Mouse (Mus musculus) thymus, adult 18-20 months (tissue): Measurements from ENCODE around the gene Fryl.
"Not testable (repeated sequence)": the region's sequence is repeated elsewhere in the genome, so short reads cannot be mapped to it uniquely, and the experiment has no call there.

ENCODE experiments used
- DNase-seq, 2 experiments: peaks; one replicate each; pipeline ENCODE4 v3.0.0; 2022; ENCODE audit warnings: mixed read lengths in 2 of 2

Gene Fryl

DNA sequence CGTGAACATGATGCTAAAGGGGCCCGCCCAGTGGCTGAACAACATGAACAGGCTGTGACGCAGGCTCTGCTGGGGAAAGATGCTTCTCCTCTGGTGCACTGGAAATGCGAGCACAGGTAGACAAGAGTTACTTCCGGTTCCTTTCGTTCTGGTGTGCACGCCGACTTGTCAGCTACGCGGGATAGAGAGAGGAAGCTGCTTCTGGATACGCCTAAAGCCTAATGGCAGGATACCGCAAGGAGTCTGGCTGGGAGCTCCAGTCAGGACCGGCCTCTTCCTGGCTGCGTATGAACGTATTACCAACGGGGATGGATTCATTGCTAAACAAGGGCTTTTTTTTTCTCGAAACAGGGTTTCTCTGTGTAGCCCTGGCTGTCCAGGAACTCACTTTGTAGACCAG, 167.3 kb downstream of the Fryl start:
- DNase-seq, result no peak

DNA sequence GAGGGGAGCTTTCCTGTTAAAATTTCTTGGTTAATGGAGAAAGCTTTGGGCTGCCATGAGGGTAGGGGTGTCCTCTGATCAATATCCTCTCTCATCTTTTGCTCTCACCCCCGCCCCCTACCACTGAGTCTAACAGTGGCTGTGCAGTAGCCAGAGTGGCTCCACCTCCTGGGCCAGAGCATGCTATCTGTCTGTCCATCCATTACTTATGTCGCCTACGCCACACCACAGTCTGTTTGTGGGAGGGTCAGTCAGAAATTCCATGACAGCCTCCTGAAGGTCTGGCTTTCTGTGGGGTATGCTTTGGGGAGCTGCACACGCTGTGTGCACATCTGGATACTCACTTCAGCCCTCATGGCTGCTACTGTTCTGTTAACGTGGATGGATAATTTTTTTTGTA, 174.9 kb downstream of the Fryl start:
- DNase-seq, result no peak

DNA sequence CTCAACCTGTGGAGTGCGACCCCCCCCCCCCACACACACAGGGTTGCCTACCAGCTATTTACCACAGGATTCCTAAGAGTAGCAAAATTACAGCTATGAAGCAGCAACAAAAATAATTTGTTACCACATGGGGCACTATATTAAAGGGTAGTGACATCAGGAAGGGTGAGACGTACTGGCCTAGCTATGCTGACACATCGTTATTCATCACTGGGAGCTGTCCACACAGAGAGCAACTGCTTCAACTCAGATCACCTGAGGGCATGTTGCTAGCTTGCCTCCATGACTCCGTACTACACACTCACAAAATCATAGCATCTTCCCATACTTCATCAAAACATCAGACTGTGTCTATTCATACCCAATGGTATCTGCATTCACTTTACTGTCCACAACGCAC, 176.6 kb downstream of the Fryl start:
- DNase-seq, result no peak

DNA sequence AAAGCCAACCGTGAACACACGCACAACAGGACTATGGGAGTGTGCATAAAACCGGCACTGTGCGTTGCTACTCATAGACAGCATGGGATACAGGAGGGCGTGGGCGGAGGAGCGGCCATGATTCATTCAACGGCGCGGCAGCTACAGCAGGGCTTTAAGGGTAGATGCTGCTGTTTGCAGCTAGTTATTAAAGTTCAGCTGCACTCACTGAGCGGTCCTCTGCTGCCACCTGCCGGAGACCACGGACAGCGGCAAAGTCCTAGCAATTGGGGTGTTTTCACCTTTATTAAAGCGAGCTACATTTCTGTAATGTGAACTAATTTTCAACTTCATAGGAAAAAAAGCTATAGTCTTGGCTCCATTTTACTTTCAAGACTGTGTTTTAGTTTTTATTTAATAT, 185.1 kb downstream of the Fryl start:
- peak in 1 of 2 experiments; percentile 25 for DNase-seq

DNA sequence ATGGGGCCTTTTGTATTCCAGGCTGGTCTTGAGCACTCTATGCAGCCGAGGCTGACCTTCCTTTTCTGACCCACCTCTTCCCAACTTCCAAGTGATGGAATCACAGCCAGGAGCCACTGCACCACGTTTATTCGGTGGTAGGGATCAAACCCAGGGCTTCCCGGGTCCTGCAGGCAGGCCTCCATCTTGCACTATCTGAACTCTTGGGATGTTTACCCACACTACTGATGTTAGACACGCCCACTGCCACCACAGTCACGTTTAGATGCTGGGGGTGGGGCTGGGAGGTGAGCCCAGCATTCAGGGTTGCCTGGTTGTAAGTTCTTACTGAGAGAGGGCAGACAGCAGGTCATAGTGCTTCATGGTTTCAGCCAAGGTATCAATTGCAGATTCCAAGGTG, 189.5 kb downstream of the Fryl start:
- no peak for DNase-seq

DNA sequence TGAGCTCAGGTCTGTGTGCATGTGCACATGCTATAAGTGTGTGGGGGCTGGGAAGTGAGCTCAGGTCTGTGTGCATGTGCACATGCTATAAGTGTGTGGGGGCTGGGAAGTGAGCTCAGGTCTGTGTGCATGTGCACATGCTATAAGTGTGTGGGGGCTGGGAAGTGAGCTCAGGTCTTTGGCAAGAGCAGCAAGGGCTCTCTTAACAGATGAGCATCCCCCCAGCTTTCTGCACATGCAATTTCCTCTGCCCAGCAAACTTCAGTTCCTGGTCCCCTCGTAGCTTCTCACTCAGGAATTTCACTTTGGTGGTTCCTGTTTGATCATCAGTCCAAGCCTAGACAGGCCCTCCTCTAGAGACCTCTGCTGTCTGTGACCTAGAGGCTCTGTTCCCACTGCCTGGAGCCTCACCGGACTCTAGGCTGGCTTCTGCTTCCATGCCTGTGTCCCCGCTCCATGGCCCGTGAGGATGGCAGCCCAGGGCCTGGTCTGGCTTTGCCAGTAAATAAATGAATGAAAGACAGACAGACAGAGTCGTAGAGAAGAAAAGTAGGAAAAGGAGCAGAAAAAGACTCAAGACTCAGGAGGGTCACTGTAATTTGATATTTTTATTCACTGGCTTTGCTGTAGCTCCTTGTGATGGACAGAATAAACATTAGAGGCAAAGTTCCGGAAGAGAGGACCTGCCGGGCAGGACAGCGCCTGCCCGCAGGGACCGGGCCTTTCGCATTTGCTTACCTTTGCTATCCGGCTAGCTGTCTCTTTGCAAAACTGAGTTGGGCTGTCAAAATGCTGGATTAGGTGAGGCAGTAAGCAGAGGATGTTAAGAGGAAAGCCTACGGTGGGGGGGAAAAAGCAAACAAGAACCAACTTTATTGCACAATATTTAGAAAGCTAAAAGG, 192.4 kb downstream of the Fryl start:
- DNase-seq, result no peak

DNA sequence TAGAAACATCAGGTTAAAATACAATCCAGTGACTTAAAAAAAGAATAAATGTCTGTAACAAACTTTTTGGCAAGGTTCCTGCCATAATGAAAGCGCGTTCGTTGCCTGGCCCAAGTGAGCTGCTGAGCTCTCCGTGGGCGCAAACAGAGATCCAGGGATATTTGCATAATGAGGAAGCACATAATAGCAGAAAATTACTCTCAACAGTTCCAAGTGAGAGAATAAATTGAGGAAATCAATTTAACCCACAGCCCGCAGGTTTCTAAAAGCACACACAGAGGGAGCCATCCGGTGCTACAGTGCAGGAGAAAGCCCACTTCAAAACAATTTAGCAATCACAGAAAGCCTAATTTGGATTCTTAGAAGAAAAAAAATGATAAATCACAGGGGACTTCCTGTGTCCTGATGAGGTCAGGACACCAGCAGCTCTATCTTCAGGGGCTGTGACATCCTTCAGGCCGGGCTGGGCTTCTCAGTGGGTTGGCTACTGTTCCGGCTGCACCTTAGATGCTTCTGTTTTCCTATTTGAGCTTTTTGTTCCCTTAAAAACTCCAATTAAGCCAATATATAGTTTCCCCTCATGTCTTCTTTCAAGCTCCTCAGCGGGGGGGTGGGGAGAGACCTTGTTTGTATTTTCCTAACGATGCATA, 194.8 kb downstream of the Fryl start:
- DNase-seq, result no peak

DNA sequence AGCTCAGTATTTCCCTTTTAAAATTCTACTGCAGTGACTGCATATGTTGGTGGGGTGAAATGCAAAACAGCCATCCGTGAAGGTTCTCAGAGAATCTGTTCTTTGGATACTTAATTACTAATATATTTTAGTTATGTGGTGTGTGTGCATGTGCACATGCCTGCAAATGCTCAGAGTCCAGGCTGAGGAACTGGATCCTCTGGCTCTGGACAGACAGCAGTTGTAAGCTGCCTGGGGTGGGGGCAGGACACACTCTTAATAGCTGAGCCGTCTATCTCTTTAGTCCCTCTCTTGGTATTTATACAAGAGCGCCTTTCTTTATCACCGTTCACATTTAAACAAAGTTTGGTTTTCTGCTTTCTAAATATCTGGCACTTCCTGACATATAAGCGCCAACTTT, 199.5 kb downstream of the Fryl start:
- DNase-seq, result no peak

DNA sequence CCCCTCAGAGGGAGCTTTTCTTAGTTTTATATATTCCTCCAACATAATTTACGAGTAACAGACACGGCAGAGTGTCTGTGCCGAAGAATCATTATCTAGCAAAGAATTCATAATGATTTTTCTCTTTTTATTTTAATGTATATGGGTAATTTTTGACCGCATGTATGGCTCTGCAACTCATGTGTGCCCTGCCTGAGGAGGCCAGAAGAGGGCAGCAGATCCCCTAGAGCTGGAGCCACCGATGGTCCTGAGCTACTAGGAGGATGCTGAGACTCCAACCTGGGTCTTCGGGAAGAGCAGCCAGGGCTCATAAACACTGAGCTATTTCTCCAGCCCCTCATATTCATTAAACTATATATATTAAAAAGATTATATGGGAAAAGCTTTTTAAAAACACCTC, 200.0 kb downstream of the Fryl start:
- no peak for DNase-seq

DNA sequence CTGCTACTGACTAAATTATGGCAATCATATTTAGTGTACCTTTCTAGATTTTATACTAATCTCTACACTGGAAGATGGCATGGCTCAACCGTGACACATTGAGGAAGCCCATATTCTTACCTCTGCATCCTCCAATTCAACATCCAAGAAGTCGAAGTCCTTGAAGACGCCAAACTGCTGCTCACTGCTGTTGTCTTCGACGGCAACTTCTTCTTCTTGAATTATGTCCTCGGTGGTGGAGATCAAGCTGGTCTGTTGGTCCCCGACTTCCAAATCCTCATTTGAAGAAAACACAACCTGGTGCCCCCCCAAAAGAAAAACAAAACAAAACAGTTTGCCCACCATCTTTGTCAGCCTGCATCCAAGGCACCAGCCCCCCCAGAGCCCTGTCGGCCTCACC, 202.5 kb downstream of the Fryl start:
- DNase-seq, result no peak

DNA sequence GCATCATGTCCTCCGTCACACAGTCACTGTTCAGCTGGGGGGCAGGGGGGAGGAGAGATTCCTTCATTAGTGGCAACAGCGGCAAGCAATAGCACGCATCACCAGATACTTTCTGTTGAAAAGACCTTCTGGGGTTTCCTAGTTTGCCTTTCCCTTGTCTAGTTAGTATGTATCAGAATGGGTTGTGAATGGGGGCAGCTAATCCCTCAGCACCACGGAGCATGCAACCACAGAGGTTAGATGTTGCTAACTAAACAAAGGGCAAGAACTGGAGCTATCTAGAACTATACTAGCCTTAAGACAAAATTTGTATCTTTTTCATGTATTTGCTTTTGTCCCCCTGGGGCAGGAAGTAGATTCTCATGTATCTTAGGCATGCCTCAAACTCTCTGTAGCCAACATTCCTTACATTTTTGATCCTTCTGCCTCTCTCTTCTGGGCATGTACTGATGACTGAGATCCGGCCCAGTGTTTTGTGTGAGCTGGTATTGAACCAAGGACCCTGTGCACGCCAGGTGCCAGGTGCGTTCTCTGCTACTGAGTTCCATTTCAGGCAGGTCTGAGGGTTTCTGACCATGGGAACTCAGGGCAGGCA, 208.7 kb downstream of the Fryl start:
- no peak for DNase-seq

DNA sequence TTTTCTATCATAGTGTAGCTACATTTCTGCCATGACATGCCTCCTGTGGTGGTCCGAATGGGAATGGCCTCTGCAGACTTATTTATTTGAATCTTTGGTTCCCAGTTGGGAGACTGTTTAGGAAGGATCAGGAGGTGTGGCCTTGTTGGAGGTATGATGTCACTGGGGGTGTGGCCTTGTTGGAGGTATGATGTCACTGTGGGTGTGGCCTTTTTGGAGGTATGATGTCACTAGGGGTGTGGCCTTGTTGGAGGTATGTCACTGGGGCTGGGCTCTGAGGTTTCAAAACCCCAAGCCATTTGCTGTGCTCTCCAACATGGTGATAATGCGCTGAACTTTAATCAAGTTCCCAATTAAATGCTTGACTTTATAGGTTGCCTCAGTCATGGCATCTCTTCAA, 212.4 kb downstream of the Fryl start:
- DNase-seq, result no peak

DNA sequence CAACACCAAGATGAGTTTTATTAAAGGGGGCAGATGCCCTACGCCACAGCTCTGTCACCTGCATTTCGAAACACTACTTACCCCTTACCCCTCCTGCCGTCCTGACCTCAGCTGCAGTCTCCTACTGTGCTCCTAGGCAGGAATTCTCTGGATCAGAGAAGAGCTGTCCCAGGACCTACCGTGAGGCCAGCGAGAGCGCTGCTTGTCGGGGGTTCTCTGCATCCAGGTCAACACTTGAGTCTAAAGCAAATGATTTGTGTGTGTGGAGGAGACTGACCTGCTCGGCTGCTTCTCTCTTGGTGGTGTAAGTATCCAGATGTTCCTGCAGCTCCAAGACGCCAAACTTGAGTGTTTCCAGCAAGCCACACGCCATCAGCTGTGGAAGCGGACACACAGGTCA, 223.9 kb downstream of the Fryl start:
- DNase-seq, result no peak

DNA sequence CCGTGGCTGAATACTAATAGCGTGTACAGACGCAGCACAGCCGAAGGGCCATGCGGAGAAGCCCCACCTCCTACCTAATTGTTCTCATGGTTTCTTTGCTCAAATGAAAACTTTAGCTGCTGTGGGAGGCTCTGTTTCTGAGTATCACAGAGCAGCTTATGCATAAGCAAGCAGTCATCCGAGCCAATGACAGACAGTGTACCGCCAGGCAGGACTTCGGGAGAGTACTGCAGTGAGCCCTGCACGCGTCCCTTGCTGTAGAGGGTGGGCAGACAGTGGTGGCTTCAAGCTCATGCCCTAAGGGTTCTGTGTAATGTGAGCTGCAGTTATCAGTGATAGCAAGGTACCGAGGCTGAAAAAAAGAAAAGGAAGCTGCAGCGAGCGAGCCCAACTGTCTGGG, 227.8 kb downstream of the Fryl start:
- DNase-seq, result no peak

DNA sequence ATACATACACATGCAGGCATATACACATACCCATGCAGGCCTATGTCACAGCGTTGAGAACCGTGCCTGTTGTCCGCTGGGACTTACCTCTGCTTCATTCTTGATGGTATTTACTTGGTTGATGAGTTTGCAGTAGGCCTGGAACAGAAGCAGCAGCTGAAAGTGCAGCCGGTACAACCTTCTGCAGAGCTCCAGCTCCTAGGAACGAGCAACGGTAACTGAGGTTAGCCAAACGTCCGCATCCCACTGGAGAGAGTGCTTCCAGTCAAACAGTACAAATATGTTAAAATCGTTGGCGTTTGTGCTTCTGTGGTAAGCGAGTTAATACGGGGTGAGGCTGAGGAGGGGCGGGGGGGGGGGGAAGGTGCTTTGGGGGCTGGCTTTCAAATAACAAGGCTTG, 232.6 kb downstream of the Fryl start:
- DNase-seq, result no peak

DNA sequence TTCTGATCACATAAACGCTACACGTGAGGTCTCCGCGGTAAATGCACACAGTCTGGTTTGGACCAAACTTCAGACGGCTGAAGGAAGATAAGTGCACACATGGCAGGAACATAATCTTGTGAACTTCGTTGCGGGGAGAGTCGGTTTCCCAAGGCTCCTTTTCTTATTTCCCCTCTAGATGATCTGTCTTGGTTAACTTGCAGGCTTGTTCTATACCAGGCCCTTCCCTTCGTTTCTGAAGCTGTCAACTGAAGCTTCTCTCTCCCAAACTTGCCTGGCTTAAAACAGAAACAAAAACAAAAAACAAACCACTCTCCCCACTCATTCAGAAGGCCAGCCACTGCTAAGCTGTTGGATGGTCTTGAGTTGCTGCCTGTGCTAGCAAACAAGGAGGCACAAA, 241.7 kb downstream of the Fryl start:
- no peak for DNase-seq

DNA sequence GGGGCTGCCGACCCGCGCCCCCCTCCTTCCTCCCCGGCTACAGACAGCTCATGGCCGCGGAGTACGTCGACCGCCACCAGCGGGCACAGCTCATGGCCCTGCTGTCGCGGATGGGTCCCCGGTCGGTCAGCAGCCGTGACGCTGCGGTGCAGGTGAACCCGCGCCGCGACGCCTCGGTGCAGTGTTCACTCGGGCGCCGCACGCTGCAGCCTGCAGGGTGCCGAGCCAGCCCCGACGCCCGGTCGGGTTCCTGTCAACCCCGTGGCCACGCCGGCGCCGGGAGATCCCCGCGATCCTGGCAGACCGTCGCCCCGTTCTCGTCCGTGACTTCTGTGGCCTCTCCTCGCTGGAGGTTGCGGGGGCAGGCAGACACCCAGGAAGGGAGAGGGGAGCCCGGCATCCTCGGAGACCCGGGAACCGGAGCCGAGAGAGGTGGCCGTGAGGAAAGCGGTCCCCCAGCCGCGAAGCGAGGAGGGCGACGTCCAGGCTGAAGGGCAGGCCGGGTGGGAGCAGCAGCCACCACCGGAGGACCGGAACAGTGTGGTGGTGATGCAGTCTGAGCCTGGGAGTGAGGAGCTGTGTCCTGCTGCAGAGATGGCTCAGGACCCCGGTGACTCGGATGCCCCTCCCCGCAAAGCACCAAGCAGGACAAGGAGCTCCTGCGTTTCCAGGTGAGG, 242.7 kb downstream of the Fryl start:
- DNase-seq, result not testable (repeated sequence)

DNA sequence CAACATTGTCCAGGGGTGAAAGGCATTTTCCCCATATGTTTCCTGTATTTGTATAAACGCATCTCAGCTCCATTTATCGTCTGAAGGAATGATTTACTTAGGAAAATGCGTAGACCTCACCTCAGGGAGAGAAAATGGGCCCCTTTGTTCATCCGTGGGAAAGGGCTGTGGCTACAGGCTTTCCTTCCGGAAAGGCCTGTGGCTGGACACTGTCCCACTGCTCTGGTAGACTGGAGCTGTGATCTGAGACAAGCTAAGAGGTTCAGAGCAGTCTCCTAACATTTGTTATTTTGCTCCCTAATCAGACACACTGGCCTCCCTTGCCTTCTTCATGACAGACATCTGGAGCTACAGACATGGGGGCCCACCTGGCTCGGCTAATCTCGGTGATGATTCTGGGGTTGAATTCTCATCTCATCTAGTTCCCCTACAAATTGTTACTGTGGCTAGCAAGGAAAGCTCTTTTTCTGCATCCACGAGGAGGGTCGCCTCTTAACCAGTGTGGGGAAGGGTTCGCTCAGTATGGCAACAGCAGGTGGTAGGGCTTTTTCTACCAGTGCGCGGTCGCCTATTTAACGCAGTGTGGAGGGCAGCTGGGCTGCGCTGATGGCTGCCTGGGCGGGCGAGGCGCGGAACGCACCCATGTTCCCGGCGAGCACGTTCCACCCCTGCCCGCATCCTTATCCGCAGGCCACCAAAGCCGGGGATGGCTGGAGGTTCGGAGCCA, 243.4 kb downstream of the Fryl start:
- not testable (repeated sequence) for DNase-seq

DNA sequence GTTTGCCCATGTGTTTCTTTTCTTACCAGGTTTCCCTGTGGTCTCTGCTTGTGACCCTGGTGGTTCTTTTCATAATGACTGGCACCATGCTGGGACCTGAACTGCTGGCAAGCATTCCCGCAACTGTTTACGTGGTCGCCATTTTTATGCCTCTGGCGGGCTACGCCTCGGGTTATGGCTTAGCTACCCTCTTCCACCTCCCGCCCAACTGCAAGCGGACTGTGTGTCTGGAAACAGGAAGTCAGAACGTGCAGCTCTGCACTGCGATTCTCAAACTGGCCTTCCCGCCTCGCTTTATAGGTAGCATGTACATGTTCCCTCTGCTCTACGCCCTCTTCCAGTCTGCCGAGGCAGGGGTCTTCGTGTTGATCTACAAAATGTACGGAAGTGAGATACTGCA, 244.6 kb downstream of the Fryl start:
- DNase-seq, result not testable (repeated sequence)

DNA sequence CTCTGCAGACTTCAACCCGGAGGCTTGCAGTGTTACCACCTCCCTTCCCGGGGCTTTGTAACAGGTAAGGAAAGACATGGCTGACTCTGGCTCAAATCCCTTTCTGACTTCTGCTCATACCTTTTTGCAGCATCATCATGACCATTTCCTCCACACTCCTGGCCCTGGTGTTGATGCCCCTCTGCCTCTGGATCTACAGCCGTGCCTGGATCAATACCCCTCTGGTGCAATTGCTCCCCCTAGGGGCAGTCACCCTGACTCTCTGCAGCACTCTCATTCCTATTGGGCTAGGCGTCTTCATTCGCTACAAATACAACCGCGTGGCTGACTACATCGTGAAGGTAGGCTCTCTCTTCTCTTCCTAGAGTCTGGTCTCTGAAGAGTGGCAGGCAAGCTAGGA, 248.2 kb downstream of the Fryl start:
- DNase-seq, result not testable (repeated sequence)

DNA sequence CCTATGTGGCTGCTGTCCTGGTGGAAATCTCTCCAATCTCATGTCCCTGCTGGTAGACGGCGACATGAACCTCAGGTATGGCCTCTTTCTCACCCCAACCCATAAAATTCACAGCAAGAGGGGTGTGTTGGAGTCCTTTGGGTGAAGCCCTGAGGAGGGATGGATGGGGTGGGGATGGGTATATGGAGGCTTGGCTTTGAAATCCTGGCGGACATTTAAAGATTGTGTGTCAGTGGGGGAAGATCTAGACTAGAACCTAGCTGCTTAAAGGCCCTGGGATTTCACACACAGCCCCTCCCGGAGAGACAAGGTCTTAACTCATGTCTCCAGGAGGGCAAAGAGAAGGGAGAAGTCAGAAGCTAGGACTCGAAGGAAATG, 248.8 kb downstream of the Fryl start:
- no peak for DNase-seq

DNA sequence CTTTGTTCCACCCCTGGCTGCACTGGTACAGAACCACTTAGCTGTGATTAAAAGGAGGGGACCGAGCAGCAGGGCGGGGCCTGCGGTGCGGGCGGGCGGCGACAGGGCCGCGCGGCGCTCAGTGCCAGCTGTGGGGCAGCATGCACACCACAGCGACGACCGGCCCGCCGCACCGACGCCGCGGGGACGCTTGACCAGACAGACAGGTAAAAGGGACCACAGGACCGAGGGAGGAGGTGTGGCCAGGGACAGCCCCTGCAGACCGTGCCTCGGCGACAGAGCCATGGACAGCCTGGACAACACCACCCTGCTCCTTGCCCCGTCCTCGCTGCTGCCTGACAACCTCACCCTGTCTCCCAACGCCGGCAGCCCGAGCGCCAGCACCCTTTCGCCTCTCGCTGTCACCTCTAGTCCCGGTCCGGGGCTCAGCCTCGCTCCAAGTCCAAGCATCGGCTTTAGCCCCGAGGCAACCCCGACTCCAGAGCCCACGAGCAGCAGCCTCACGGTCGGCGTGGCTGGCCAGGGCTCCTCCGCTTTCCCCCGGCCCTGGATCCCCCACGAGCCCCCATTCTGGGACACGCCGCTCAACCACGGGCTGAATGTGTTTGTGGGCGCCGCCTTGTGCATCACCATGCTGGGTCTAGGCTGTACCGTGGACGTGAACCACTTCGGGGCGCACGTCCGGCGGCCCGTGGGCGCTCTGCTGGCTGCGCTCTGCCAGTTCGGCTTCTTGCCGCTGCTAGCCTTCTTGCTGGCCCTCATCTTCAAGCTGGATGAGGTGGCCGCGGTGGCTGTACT, 249.4 kb downstream of the Fryl start, which contains the start of gene Slc10a4:
Gene Slc10a4 (plus strand): TSS at position 100 of the 798 bp plus-strand sequence.
- DNase-seq, result no peak
